Mouse (Mus musculus) urinary bladder, postnatal 0 days (tissue): ENCODE results near the gene Lce1e. TPM values are rescaled to one million over a fixed set of nuclear protein-coding genes. Genes with fewer than 3 reads are reported as not detected.

ENCODE experiments used
- polyA plus RNA-seq: library from polyadenylated mRNA; unstranded; fragments of >200 nt; fragmentation: Nextera tagmentation; extraction: Ambion mirVana; gene quantifications from 2 replicates; pipeline ENCODE4 v1.2.1, GENCODE M21; 2015

The Lce1e gene
- polyA plus RNA-seq = not detected in 2 replicates

GRCm38 (mm10) chr3:92708974-92709373 is at the start of gene Lce1e:
Gene Lce1e, minus strand, starts transcription at chr3:92709074.

GRCm38 (mm10) chr3:92752238-92752637 is 43.4 kb upstream of the Lce1e start, which contains the start of gene Lce1g:
Gene Lce1g, minus strand, starts transcription at chr3:92752338.

GRCm38 (mm10) chr3:92738996-92739395 is 30.1 kb upstream of the Lce1e start, which contains the start of gene Gm38119:
Gene Gm38119, minus strand, starts transcription at chr3:92739096.

GRCm38 (mm10) chr3:92720250-92720649 is 11.4 kb upstream of the Lce1e start, which contains the start of gene Lce1f:
Gene Lce1f, minus strand, starts transcription at chr3:92720350.

GRCm38 (mm10) chr3:92687110-92687509 is 21.8 kb downstream of the Lce1e start, which contains the start of gene Lce1d:
Gene Lce1d, minus strand, starts transcription at chr3:92687210.

GRCm38 (mm10) chr3:92678947-92679346 is 29.9 kb downstream of the Lce1e start, which contains the start of gene Lce1c:
Gene Lce1c, plus strand, starts transcription at chr3:92679247.

GRCm38 (mm10) chr3:92670215-92670614 is 38.7 kb downstream of the Lce1e start, which contains the start of gene Lce1a2:
Gene Lce1a2, minus strand, starts transcription at chr3:92670315.

Other genes starting within 250 kb of the Lce1e start
- gene Sprr1a, start 223.2 kb downstream of the Lce1e start, polyA plus RNA-seq = 3,851 and 3,973 TPM in 2 replicates
- gene Sprr4, start 208.6 kb downstream of the Lce1e start, polyA plus RNA-seq = not detected in 2 replicates
- gene 2310046K23Rik, start 174.6 kb downstream of the Lce1e start, polyA plus RNA-seq = not detected in 2 replicates
- 142 and 152 TPM in 2 replicates for gene Ivl, start 135.3 kb downstream of the Lce1e start, polyA plus RNA-seq
- gene Smcp, start 120.1 kb downstream of the Lce1e start, polyA plus RNA-seq = not detected in 2 replicates
- gene 2210017I01Rik, start 101.6 kb downstream of the Lce1e start, polyA plus RNA-seq = 0.31 TPM in 1 of 2 replicates, not detected in the other
- 2.0 and 3.0 TPM in 2 replicates for gene Lce6a, start 87.4 kb downstream of the Lce1e start, polyA plus RNA-seq
- 0.19 TPM in 1 of 2 replicates, not detected in the other for gene Lce1a1, start 60.8 kb downstream of the Lce1e start, polyA plus RNA-seq
- gene Lce1b, start 52.1 kb downstream of the Lce1e start, polyA plus RNA-seq = not detected in 2 replicates
- not detected in 2 replicates for gene Lce1a2, start 38.8 kb downstream of the Lce1e start, polyA plus RNA-seq
- not detected in 2 replicates for gene Lce1c, start 29.8 kb downstream of the Lce1e start, polyA plus RNA-seq
- gene Lce1d, start 21.9 kb downstream of the Lce1e start, polyA plus RNA-seq = not detected in 2 replicates
- not detected in 2 replicates for gene Lce1f, start 11.3 kb upstream of the Lce1e start, polyA plus RNA-seq
- gene Gm38119, start 30.0 kb upstream of the Lce1e start, polyA plus RNA-seq = not detected in 2 replicates
- not detected in 2 replicates for gene Lce1g, start 43.3 kb upstream of the Lce1e start, polyA plus RNA-seq
- gene Lce1h, start 56.0 kb upstream of the Lce1e start, polyA plus RNA-seq = not detected in 2 replicates
- not detected in 2 replicates for gene Lce1i, start 69.8 kb upstream of the Lce1e start, polyA plus RNA-seq
- not detected in 2 replicates for gene Lce1j, start 81.4 kb upstream of the Lce1e start, polyA plus RNA-seq
- not detected in 2 replicates for gene Lce1k, start 98.8 kb upstream of the Lce1e start, polyA plus RNA-seq
- gene Kprp, start 118.2 kb upstream of the Lce1e start, polyA plus RNA-seq = not detected in 2 replicates
- not detected in 2 replicates for gene Lce1l, start 142.2 kb upstream of the Lce1e start, polyA plus RNA-seq
- gene 2310050C09Rik, start 161.1 kb upstream of the Lce1e start, polyA plus RNA-seq = not detected in 2 replicates
- not detected in 2 replicates for gene Lce3a, start 217.2 kb upstream of the Lce1e start, polyA plus RNA-seq
- gene Lce3b, start 223.9 kb upstream of the Lce1e start, polyA plus RNA-seq = not detected in 2 replicates
- 0.44 TPM in 1 of 2 replicates, not detected in the other for gene Lce3c, start 235.4 kb upstream of the Lce1e start, polyA plus RNA-seq
- gene Lce3d, start 248.3 kb upstream of the Lce1e start, polyA plus RNA-seq = not detected in 2 replicates